In genomic region chr3:98495055-98495454, GRCm38 (mm10) we compare ENCODE assay signal across 19 mouse cellular contexts. TPM values are rescaled to one million over a fixed set of nuclear protein-coding genes. Genes with fewer than 3 reads are reported as not detected.
"Had no signal": no experiment of that assay in that cellular context is flagged by ENCODE, and none has a peak within 500 bp of the region (broad histone marks: within the 10 kb centered on the region; RNA-seq: fewer than 3 reads in every experiment).

No protein-coding gene starts in this region.

RNA-seq across cellular contexts. Expression of gene Hsd3b4, which starts 15.3 kb away (rescaled TPM):
- polyA plus RNA-seq: cerebellum, adult 2 months; cortical plate, adult 2 months; embryonic facial prominence, embryonic 10.5 days; embryonic facial prominence, embryonic 11.5 days; embryonic facial prominence, embryonic 12.5 days; embryonic facial prominence, embryonic 13.5 days; embryonic facial prominence, embryonic 15.5 days; erythroblast, embryonic 14.5 days; forebrain, embryonic 10.5 days; forebrain, embryonic 11.5 days; forebrain, embryonic 12.5 days; forebrain, embryonic 13.5 days; forebrain, embryonic 14.5 days; forebrain, embryonic 15.5 days; forebrain, embryonic 16.5 days; forebrain, postnatal 0 days; frontal cortex, adult 2 months; gonadal fat pad, adult 2 months; heart, adult 2 months had no signal

RNA-seq across cellular contexts. Expression of gene Gm4450, which starts 38.1 kb away (rescaled TPM):
- polyA plus RNA-seq: cerebellum, adult 2 months; cortical plate, adult 2 months; embryonic facial prominence, embryonic 10.5 days; embryonic facial prominence, embryonic 11.5 days; embryonic facial prominence, embryonic 12.5 days; embryonic facial prominence, embryonic 13.5 days; embryonic facial prominence, embryonic 15.5 days; erythroblast, embryonic 14.5 days; forebrain, embryonic 10.5 days; forebrain, embryonic 11.5 days; forebrain, embryonic 12.5 days; forebrain, embryonic 13.5 days; forebrain, embryonic 14.5 days; forebrain, embryonic 15.5 days; forebrain, embryonic 16.5 days; forebrain, postnatal 0 days; frontal cortex, adult 2 months; gonadal fat pad, adult 2 months; heart, adult 2 months had no signal
